8 mouse cellular contexts compared by ENCODE assay signal in the genomic region with DNA sequence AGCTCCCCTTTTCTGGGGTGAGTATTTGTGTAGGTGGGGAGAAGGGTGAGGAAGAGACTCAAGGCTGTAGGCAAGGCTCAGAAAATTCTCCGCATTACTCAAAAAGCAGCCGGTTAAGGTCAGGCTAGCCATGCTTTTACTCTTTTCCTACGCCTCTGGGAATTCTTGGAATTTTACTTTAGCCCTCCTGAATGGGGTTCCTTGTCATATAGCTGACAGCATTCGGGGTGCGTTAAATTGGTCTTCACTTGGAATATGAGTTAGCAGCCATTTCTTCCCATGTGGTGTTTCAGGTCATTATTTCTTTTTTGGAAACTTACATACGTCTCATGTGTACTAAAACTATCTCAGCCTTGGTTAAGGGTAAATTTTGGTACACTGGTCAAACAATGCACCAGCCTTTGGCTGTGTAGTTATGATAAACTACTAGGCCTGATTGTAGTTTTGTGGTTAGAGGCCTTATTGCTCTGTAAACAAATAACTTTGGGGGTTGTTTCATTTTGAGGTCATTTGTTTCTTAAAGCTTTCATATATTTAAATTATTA. TPM values are rescaled to one million over a fixed set of nuclear protein-coding genes. Genes with fewer than 3 reads are reported as not detected.
DNase-seq lines count a peak whose midpoint lies in the region; ATAC-seq lines count a peak whose summit lies in the region.

No protein-coding gene starts in this region.

- H3K27me3 ChIP-seq in forebrain, embryonic 14.5 days (replicated peaks; ENCODE audit: control insufficient read depth, insufficient read depth, low read length): no peaks in the 10 kb centered on the region
- peaks cover 28% of the 10 kb centered on the region for H3K27me3 ChIP-seq in liver, embryonic 13.5 days

- H3K9me3 ChIP-seq in forebrain, embryonic 14.5 days (replicated peaks; ENCODE audit: control insufficient read depth, low read length): no peaks in the 10 kb centered on the region
- H3K9me3 ChIP-seq in liver, embryonic 13.5 days (replicated peaks): no peaks in the 10 kb centered on the region

- H3K4me1 ChIP-seq in forebrain, embryonic 14.5 days (ENCODE audit: control insufficient read depth, insufficient read depth, low read length): peaks cover 10% of the 10 kb centered on the region; the same call in 1 of the 2 replicates
- H3K4me1 ChIP-seq in liver, embryonic 13.5 days (replicated peaks): peaks cover 32% of the 10 kb centered on the region

- H3K27ac ChIP-seq in forebrain, embryonic 14.5 days (ENCODE audit: low read depth, low read length): no peak overlapping the region
- peak overlapping the region; percentile 77; the same call in 1 of the 2 replicates for H3K27ac ChIP-seq in liver, embryonic 13.5 days

- peak overlapping the region; percentile 86 for H3K4me3 ChIP-seq in forebrain, embryonic 14.5 days (ENCODE audit: low read depth, low read length)
- H3K4me3 ChIP-seq in liver, embryonic 13.5 days (replicated peaks): peak overlapping the region; percentile 79

- peak overlapping the region; percentile 90 for H3K9ac ChIP-seq in forebrain, embryonic 14.5 days (ENCODE audit: low read length)
- peak overlapping the region; percentile 83 for H3K9ac ChIP-seq in liver, embryonic 13.5 days

- ATAC-seq in forebrain, embryonic 14.5 days: no peak
- no peak for ATAC-seq in liver, embryonic 13.5 days (ENCODE audit: low read depth)
- ATAC-seq in erythroid progenitor cell, adult 5-6 weeks (replicated peaks; ENCODE audit: low FRiP score, poor library complexity, severe bottlenecking): no peak

- no peaks in the 10 kb centered on the region for H3K36me3 ChIP-seq in forebrain, embryonic 14.5 days (ENCODE audit: control insufficient read depth, insufficient read depth, low read length)
- H3K36me3 ChIP-seq in liver, embryonic 13.5 days: no peaks in the 10 kb centered on the region

- H3K4me2 ChIP-seq in forebrain, embryonic 14.5 days (ENCODE audit: low read length): peak overlapping the region; percentile 76
- H3K4me2 ChIP-seq in liver, embryonic 13.5 days: peak overlapping the region; percentile 84

- WGBS in forebrain, embryonic 14.5 days: 5% methylated on average over 6 of the region's 6 CpGs
- 4% methylated on average over 6 of the region's 6 CpGs for WGBS in liver, embryonic 13.5 days (ENCODE audit: insufficient replicate concordance)

- DNase-seq in cerebellum, adult 9-10 months: peak; percentile 31
- DNase-seq in cerebellum, postnatal 4 days (ENCODE audit: low spot score in 2 of 2): no peak
- peak; percentile 41 for DNase-seq in 416B (ENCODE audit: low read depth)
- DNase-seq in forebrain, embryonic 14.5 days (ENCODE audit: low spot score): peak; percentile 15
- no peak for DNase-seq in liver, embryonic 13.5 days
- DNase-seq in right cerebral cortex, postnatal 4 days: no peak
- DNase-seq in cerebellum, postnatal 25 days: no peak

RNA-seq across cellular contexts. Expression of a gene that starts 1.1 kb away (rescaled TPM):
- 61.2 and 68.9 TPM in 2 replicates for polyA plus RNA-seq in forebrain, embryonic 14.5 days (2014; fragmentation: Nextera tagmentation; extraction: Ambion mirVana)
- 43.1 and 47.5 TPM in 2 replicates for polyA plus RNA-seq in liver, embryonic 13.5 days (2015; fragmentation: Nextera tagmentation; extraction: Ambion mirVana)
- 34.2 and 46.5 TPM in 2 replicates for total RNA-seq in erythroid progenitor cell, adult 5-6 weeks (2015; ENCODE audit: low replicate concordance)
- 20.5 and 30.2 TPM in 2 replicates for total RNA-seq in erythroid progenitor cell, adult 5-6 weeks (2017; ENCODE audit: low replicate concordance)

Comparison
In these comparisons a context has a peak if more than half of its experiments do, and no peak if none do; other contexts are left out.
1. DNase-seq: peak in cerebellum, adult 9-10 months (single experiment), 416B (single experiment) and forebrain, embryonic 14.5 days (single experiment); none in cerebellum, postnatal 4 days (0 of 2), liver, embryonic 13.5 days (single experiment), right cerebral cortex, postnatal 4 days (single experiment) and cerebellum, postnatal 25 days (0 of 2).